Mouse (Mus musculus) forebrain, postnatal 0 days (tissue): ENCODE data around the gene Blvra. TPM values are rescaled to one million over a fixed set of nuclear protein-coding genes. Genes with fewer than 3 reads are reported as not detected.

Experiments used
- ATAC-seq: fragments of 200-750 bp; cut with Nextera tagmentation; 2 replicates; pipeline ENCODE4 v1.8.0; 2017; ENCODE audit warnings: mild to moderate bottlenecking, moderate library complexity
- DNase-seq: peaks from one replicate; pipeline ENCODE4 v3.0.0-alpha.2; 2015
- H3K27ac ChIP-seq: fragments of 300-500 bp; sonication (generic); 2 replicates; pipeline ENCODE4 v1.5.1; 2014; ENCODE audit warnings: low read depth, mild to moderate bottlenecking, antibody characterized with exemption, low read length, moderate library complexity, mixed read lengths
- H3K27me3 ChIP-seq: fragments of 300-500 bp; sonication (generic); 2 replicates; pipeline ENCODE4 v1.6.1; 2014; ENCODE audit warnings: mild to moderate bottlenecking, low read length, mixed read lengths; ENCODE audit not compliant: insufficient read depth
- H3K36me3 ChIP-seq: fragments of 300-500 bp; sonication (generic); 2 replicates; pipeline ENCODE4 v1.6.1; 2014; ENCODE audit warnings: mild to moderate bottlenecking, moderate library complexity; ENCODE audit not compliant: insufficient read depth
- H3K4me1 ChIP-seq: fragments of 300-500 bp; sonication (generic); 2 replicates; pipeline ENCODE4 v1.6.1; 2014; ENCODE audit warnings: antibody characterized with exemption; ENCODE audit not compliant: insufficient read depth
- H3K4me2 ChIP-seq: fragments of 300-500 bp; sonication (generic); 2 replicates; pipeline ENCODE4 v1.6.1; 2014; ENCODE audit warnings: low read depth, mild to moderate bottlenecking, moderate library complexity
- H3K4me3 ChIP-seq: fragments of 300-500 bp; sonication (generic); 2 replicates; pipeline ENCODE4 v1.5.1; 2014; ENCODE audit warnings: low read depth, low read length, mixed read lengths
- H3K9ac ChIP-seq: fragments of 300-500 bp; sonication (generic); 2 replicates; pipeline ENCODE4 v1.6.1; 2014; ENCODE audit warnings: mild to moderate bottlenecking
- H3K9me3 ChIP-seq: fragments of 300-500 bp; sonication (generic); 2 replicates; pipeline ENCODE4 v1.6.1; 2016; ENCODE audit warnings: low read length
- CTCF ChIP-seq: sonication (generic); IDR thresholded peaks from 2 replicates; pipeline ENCODE4 v1.5.1; 2016; ENCODE audit warnings: antibody characterized with exemption, control low read depth, low read depth
- WGBS: fragments of 180-500 bp; shearing (Covaris S2); extraction: QIAGEN DNeasy Blood & Tissue Kit; methylation state at CpG from one replicate; pipeline ENCODE4 v1.1.7; 2014; 5-methylcytosine and 5-hydroxymethylcytosine counted together
- polyA plus RNA-seq: library from polyadenylated mRNA; unstranded; fragments of >200 nt; fragmentation: Nextera tagmentation; extraction: Ambion mirVana; gene quantifications from 2 replicates; pipeline ENCODE4 v1.2.1, GENCODE M21; 2015
- total RNA-seq: library from RNA; depleted of rRNA; stranded (reverse); fragments of >200 nt; gene quantifications from 2 replicates; pipeline ENCODE4 v1.2.3, GENCODE M21; 2014

Blvra gene
- total and polyA plus RNA-seq, 2 experiments from 2014 or later: 13.8 to 29.4 TPM

- Histone ChIP-seq H3K4me2 (no peak overlapping the region), H3K4me1 (peaks cover 11% of the 10 kb centered on the region; the same call in 1 of the 2 replicates), H3K9ac (no peak overlapping the region), H3K4me3 (no peak overlapping the region), H3K9me3 (no peaks in the 10 kb centered on the region), H3K27me3 (no peaks in the 10 kb centered on the region), H3K27ac (no peak overlapping the region), H3K36me3 (0 out of 2 replicates have a peak, but pooled peaks cover 5% of the 10 kb centered on the region)
- 8% methylated on average over 5 of the region's 5 CpGs for WGBS
- ATAC-seq: no peak
- peak; percentile 49 for DNase-seq
- no peak for TF ChIP-seq CTCF
Measured at GRCm38 (mm10) chr2:127136979-127137378, 66.5 kb downstream of the Blvra start.

GRCm38 (mm10) chr2:127137838-127138420, 67.5 kb downstream of the Blvra start:
- Histone ChIP-seq H3K4me2 (no peak overlapping the region), H3K9ac (no peak overlapping the region), H3K27ac (no peak overlapping the region), H3K4me3 (no peak overlapping the region), H3K27me3 (no peaks in the 10 kb centered on the region), H3K9me3 (no peaks in the 10 kb centered on the region), H3K4me1 (peaks cover 15% of the 10 kb centered on the region), H3K36me3 (0 out of 2 replicates have a peak, but pooled peaks cover 5% of the 10 kb centered on the region)
- no peak for TF ChIP-seq CTCF
- WGBS: 73% methylated on average over 10 of the region's 10 CpGs
- DNase-seq (no peak), ATAC-seq (no peak)

- Histone ChIP-seq H3K36me3 (0 out of 2 replicates have a peak, but pooled peaks cover 5% of the 10 kb centered on the region), H3K9ac (no peak overlapping the region), H3K27ac (no peak overlapping the region), H3K4me1 (peaks cover 11% of the 10 kb centered on the region), H3K4me3 (no peak overlapping the region), H3K27me3 (no peaks in the 10 kb centered on the region), H3K4me2 (no peak overlapping the region), H3K9me3 (no peaks in the 10 kb centered on the region)
- no peak for ATAC-seq
- DNase-seq: no peak
- no peak for TF ChIP-seq CTCF
- WGBS: 81% methylated on average over 4 of the region's 4 CpGs
Measured at GRCm38 (mm10) chr2:127138449-127138848, 68.0 kb downstream of the Blvra start.

- ATAC-seq (no peak), DNase-seq (no peak)
- Histone ChIP-seq H3K27me3 (no peaks in the 10 kb centered on the region), H3K27ac (no peak overlapping the region), H3K9ac (no peak overlapping the region), H3K4me2 (no peak overlapping the region), H3K4me3 (no peak overlapping the region), H3K9me3 (no peaks in the 10 kb centered on the region), H3K36me3 (0 out of 2 replicates have a peak, but pooled peaks cover 5% of the 10 kb centered on the region), H3K4me1 (peaks cover 10% of the 10 kb centered on the region)
- no peak for TF ChIP-seq CTCF
- 88% methylated on average over 8 of the region's 8 CpGs for WGBS
Measured at GRCm38 (mm10) chr2:127139094-127139493, 68.6 kb downstream of the Blvra start.

- H3K27me3 ChIP-seq: no peaks in the 10 kb centered on the region
- no peak for ATAC-seq
- H3K27ac ChIP-seq: no peak overlapping the region
- DNase-seq: no peak
- peak; percentile 18; the same call in 1 of the 2 replicates for TF ChIP-seq CTCF
- WGBS: 100% methylated on average over 1 of the region's 1 CpGs
- no peaks in the 10 kb centered on the region for H3K9me3 ChIP-seq
- no peak overlapping the region for H3K9ac ChIP-seq
- H3K36me3 ChIP-seq: 0 out of 2 replicates have a peak, but pooled peaks cover 5% of the 10 kb centered on the region
- H3K4me3 ChIP-seq: no peak overlapping the region
- H3K4me1 ChIP-seq: peaks cover 5% of the 10 kb centered on the region
- no peak overlapping the region for H3K4me2 ChIP-seq
Measured at GRCm38 (mm10) chr2:127139605-127140004, 69.1 kb downstream of the Blvra start.

- ATAC-seq (no peak), DNase-seq (no peak)
- WGBS: 93% methylated on average over 7 of the region's 7 CpGs
- Histone ChIP-seq H3K4me2 (no peak overlapping the region), H3K4me1 (peaks cover 5% of the 10 kb centered on the region), H3K27me3 (no peaks in the 10 kb centered on the region), H3K9me3 (no peaks in the 10 kb centered on the region), H3K4me3 (no peak overlapping the region), H3K27ac (no peak overlapping the region), H3K9ac (no peak overlapping the region), H3K36me3 (0 out of 2 replicates have a peak, but pooled peaks cover 5% of the 10 kb centered on the region)
- no peak for TF ChIP-seq CTCF
Measured at GRCm38 (mm10) chr2:127140011-127140410, 69.5 kb downstream of the Blvra start.

GRCm38 (mm10) chr2:127142031-127142430, 71.6 kb downstream of the Blvra start:
- TF ChIP-seq CTCF: no peak
- DNase-seq (no peak), ATAC-seq (no peak)
- peaks cover 5% of the 10 kb centered on the region for H3K4me1 ChIP-seq
- WGBS: 89% methylated on average over 10 of the region's 10 CpGs
- no peaks in the 10 kb centered on the region for H3K9me3 ChIP-seq
- no peak overlapping the region for H3K4me3 ChIP-seq
- H3K9ac ChIP-seq: no peak overlapping the region
- peak overlapping the region; percentile 89; the same call in 1 of the 2 replicates for H3K4me2 ChIP-seq
- H3K36me3 ChIP-seq: 0 out of 2 replicates have a peak, but pooled peaks cover 5% of the 10 kb centered on the region
- H3K27me3 ChIP-seq: no peaks in the 10 kb centered on the region
- H3K27ac ChIP-seq: no peak overlapping the region
